Mouse (Mus musculus) myocyte (in vitro differentiated cells): ENCODE measurements around the gene Parvb.

ENCODE experiments used
- CEBPB ChIP-seq: IDR thresholded peaks from 2 replicates; pipeline ENCODE4 v1.6.1; 2011; ENCODE audit warnings: mild to moderate bottlenecking, moderate library complexity; ENCODE audit not compliant: poor library complexity, insufficient read depth, severe bottlenecking
- E2F4 ChIP-seq: IDR thresholded peaks from one replicate; pipeline ENCODE4 v1.6.1; 2011; ENCODE audit warnings: mild to moderate bottlenecking, control low read depth, moderate library complexity; ENCODE audit not compliant: insufficient read depth
- MAX ChIP-seq: IDR thresholded peaks from one replicate; pipeline ENCODE4 v1.6.1; 2011; ENCODE audit warnings: low read depth, mild to moderate bottlenecking, control low read depth
- MYOD1 ChIP-seq, 3 experiments: IDR thresholded peaks; one replicate each; pipeline ENCODE4 v1.6.1; 2011; ENCODE audit warnings: control low read depth in 2 of 3, low read depth in 2 of 3, mild to moderate bottlenecking in 2 of 3, moderate library complexity in 1 of 3; ENCODE audit not compliant: insufficient read length in 2 of 3, control insufficient read depth in 1 of 3
- MYOG ChIP-seq, 3 experiments: IDR thresholded peaks; one replicate each; pipeline ENCODE4 v1.6.1; 2011; ENCODE audit warnings: control low read depth in 2 of 3, low read depth in 2 of 3, mild to moderate bottlenecking in 2 of 3; ENCODE audit not compliant: insufficient read length in 2 of 3, control insufficient read depth in 1 of 3, insufficient read depth in 1 of 3
- POLR2A ChIP-seq: IDR thresholded peaks from one replicate; pipeline ENCODE4 v1.6.1; 2011; ENCODE audit warnings: low read depth, mild to moderate bottlenecking, control low read depth, moderate library complexity; ENCODE audit not compliant: insufficient read length
- POLR2AphosphoS2 ChIP-seq: IDR thresholded peaks from one replicate; pipeline ENCODE4 v1.6.1; 2011; ENCODE audit warnings: low read depth, control low read depth; ENCODE audit not compliant: insufficient read length
- REST ChIP-seq: IDR thresholded peaks from one replicate; pipeline ENCODE4 v1.6.1; 2011; ENCODE audit warnings: mild to moderate bottlenecking, control low read depth, moderate library complexity; ENCODE audit not compliant: insufficient read depth, insufficient read length
- TCF12 ChIP-seq: IDR thresholded peaks from one replicate; pipeline ENCODE4 v1.6.1; 2011; ENCODE audit warnings: mild to moderate bottlenecking, control low read depth; ENCODE audit not compliant: poor library complexity, insufficient read depth, severe bottlenecking
- USF1 ChIP-seq: IDR thresholded peaks from one replicate; pipeline ENCODE4 v1.6.1; 2011; ENCODE audit warnings: low read depth, mild to moderate bottlenecking, control low read depth, moderate library complexity

DNA sequence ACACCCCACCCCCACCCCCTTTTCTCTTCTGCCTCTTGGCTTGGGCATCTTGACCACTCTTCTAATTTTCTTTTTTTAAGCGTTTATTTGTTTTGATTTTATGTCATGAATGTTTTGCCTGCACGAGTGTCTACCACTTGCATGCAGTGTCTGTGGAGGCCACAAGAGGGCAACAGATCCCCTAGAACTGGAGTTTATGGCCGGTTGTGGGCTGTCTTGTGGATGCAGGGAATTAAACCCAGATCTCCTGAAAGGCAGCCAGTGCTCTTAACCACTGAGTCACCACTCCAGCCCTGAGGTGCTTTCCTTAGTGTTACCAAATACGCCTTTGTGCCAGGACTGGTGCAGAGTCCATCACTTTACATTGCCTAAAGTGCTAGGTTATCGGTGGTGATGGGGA lies 52.2 kb downstream of the Parvb start:
- TF ChIP-seq POLR2A: no peak
- no peak for TF ChIP-seq E2F4
- no peak for TF ChIP-seq MYOD1 (IDR thresholded peaks at IDR 0.05; ENCODE audit: control insufficient read depth in 1 of 3, insufficient read length in 2 of 3, low read depth in 2 of 3)
- no peak for TF ChIP-seq MYOG (IDR thresholded peaks at IDR 0.05; ENCODE audit: control insufficient read depth in 1 of 3, insufficient read depth in 1 of 3, insufficient read length in 2 of 3, low read depth in 2 of 3)
- TF ChIP-seq POLR2AphosphoS2: no peak
- TF ChIP-seq USF1: no peak
- no peak for TF ChIP-seq MAX
- TF ChIP-seq CEBPB: no peak
- no peak for TF ChIP-seq TCF12
- no peak for TF ChIP-seq REST
